Mouse (Mus musculus): ENCODE measurements around the gene Slc4a4.
"Not testable (repeated sequence)": the region's sequence is repeated elsewhere in the genome, so short reads cannot be mapped to it uniquely, and the experiment has no call there.

Gene Slc4a4

GRCm38 (mm10) chr5:88960342-88961105 lies 73.9 kb downstream of the Slc4a4 start:
- no peak for DNase-seq (ENCODE audit: low spot score in 2 of 2)

- DNase-seq (ENCODE audit: low spot score in 2 of 2) = no peak
Observed at GRCm38 (mm10) chr5:88961351-88961761, 74.7 kb downstream of the Slc4a4 start.

- no peak for DNase-seq (ENCODE audit: low spot score in 2 of 2)
Observed at GRCm38 (mm10) chr5:88964685-88965290, 78.2 kb downstream of the Slc4a4 start.

GRCm38 (mm10) chr5:88966507-88966906 lies 79.9 kb downstream of the Slc4a4 start:
- no peak for DNase-seq (ENCODE audit: low spot score in 2 of 2)

GRCm38 (mm10) chr5:88968923-88969639 lies 82.5 kb downstream of the Slc4a4 start:
- no peak for DNase-seq (ENCODE audit: low spot score in 2 of 2)

GRCm38 (mm10) chr5:88971554-88971953 lies 84.9 kb downstream of the Slc4a4 start:
- DNase-seq (ENCODE audit: low spot score in 2 of 2) = no peak

- DNase-seq (ENCODE audit: low spot score in 2 of 2) = no peak
Observed at GRCm38 (mm10) chr5:88972277-88972676, 85.7 kb downstream of the Slc4a4 start.

- DNase-seq (ENCODE audit: low spot score in 2 of 2) = no peak
Observed at GRCm38 (mm10) chr5:88973130-88973529, 86.5 kb downstream of the Slc4a4 start.

GRCm38 (mm10) chr5:88975694-88976093 lies 89.1 kb downstream of the Slc4a4 start:
- no peak for DNase-seq (ENCODE audit: low spot score in 2 of 2)

- DNase-seq (ENCODE audit: low spot score in 2 of 2) = no peak
Observed at GRCm38 (mm10) chr5:88976428-88976827, 89.8 kb downstream of the Slc4a4 start.

- DNase-seq (ENCODE audit: low spot score in 2 of 2) = no peak
Observed at GRCm38 (mm10) chr5:88980740-88981139, 94.1 kb downstream of the Slc4a4 start.

GRCm38 (mm10) chr5:88981243-88982014 lies 94.8 kb downstream of the Slc4a4 start:
- no peak for DNase-seq (ENCODE audit: low spot score in 2 of 2)

GRCm38 (mm10) chr5:88982040-88982736 lies 95.6 kb downstream of the Slc4a4 start:
- DNase-seq (ENCODE audit: low spot score in 2 of 2) = no peak

- no peak for DNase-seq (ENCODE audit: low spot score in 2 of 2)
Observed at GRCm38 (mm10) chr5:88983170-88983569, 96.6 kb downstream of the Slc4a4 start.

GRCm38 (mm10) chr5:88983652-88984051 lies 97.0 kb downstream of the Slc4a4 start:
- no peak for DNase-seq (ENCODE audit: low spot score in 2 of 2)

GRCm38 (mm10) chr5:88989018-88989417 lies 102.4 kb downstream of the Slc4a4 start:
- DNase-seq (ENCODE audit: low spot score in 2 of 2) = no peak

- DNase-seq (ENCODE audit: low spot score in 2 of 2) = no peak
Observed at GRCm38 (mm10) chr5:88990196-88990747, 103.7 kb downstream of the Slc4a4 start.

- not testable (repeated sequence) for DNase-seq (ENCODE audit: low spot score in 2 of 2)
Observed at GRCm38 (mm10) chr5:88991309-88991708, 104.7 kb downstream of the Slc4a4 start.

- peak; percentile 29 to 34 for DNase-seq (ENCODE audit: low spot score in 2 of 2)
Observed at GRCm38 (mm10) chr5:88994533-88994932, 107.9 kb downstream of the Slc4a4 start.

- no peak for DNase-seq (ENCODE audit: low spot score in 2 of 2)
Observed at GRCm38 (mm10) chr5:88996246-88996645, 109.6 kb downstream of the Slc4a4 start.

- DNase-seq (ENCODE audit: low spot score in 2 of 2) = no peak
Observed at GRCm38 (mm10) chr5:88997277-88997676, 110.7 kb downstream of the Slc4a4 start.

Data from right cerebral cortex, postnatal 36 days (tissue).